Mouse (Mus musculus): ENCODE results near the gene Cd46. TPM values are rescaled to one million over a fixed set of nuclear protein-coding genes. Genes with fewer than 3 reads are reported as not detected.

Cd46 gene
- polyA plus RNA-seq, 1 experiment from 2014 or later: 0.96 TPM

DNA sequence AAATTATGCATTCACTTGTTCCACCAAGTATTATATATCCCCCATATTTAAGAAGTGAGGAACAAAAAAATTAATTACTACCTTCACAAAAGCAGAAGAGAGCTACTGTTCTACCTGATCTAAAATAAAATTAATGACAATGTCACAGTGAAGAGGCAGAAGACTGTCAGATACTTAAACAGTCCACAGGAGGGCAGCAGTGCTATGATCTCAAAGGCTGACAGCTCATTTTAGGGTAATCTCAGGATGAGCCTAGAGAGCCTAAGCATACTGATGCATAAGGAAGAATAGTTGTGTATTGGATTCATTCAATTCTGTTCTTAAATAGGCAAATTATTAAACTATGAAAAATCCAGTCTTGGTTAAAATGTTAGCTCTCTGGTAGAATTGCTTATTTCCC is 51.6 kb downstream of the Cd46 start:
- no peaks in the 10 kb centered on the region for H3K27me3 ChIP-seq (replicated peaks)
- no peak overlapping the region for H3K4me2 ChIP-seq (replicated peaks)
- no peaks in the 10 kb centered on the region for H3K9me3 ChIP-seq
- H3K4me3 ChIP-seq (replicated peaks): no peak overlapping the region
- no peaks in the 10 kb centered on the region for H3K36me3 ChIP-seq
- H3K27ac ChIP-seq: no peak overlapping the region
- peak; percentile 53; the same call in 1 of the 2 replicates for ATAC-seq
- H3K9ac ChIP-seq: no peak overlapping the region
- H3K4me1 ChIP-seq (replicated peaks): 0 out of 2 replicates have a peak, but pooled peaks cover 2% of the 10 kb centered on the region

DNA sequence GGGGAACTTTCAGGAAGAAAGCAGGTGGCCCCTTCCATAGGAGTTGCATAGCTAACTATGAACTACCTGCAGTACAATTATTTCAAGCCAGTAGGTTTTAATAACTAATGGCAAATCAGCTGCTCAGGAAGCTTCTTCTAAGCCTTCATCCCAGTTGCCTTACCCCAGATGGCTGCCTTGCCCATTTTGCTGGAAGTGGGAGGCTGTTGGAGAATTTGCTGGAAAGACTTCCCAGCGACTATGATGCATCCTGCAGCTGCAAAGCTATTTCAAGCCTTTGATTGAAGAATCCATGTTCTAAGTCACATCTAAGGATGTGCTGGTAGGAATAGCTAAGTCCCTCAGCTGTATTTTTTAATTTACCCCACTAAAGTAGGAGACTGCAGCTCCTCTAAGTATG is 53.7 kb downstream of the Cd46 start:
- Histone ChIP-seq H3K4me2 (replicated peaks) (no peak overlapping the region), H3K36me3 (no peaks in the 10 kb centered on the region), H3K27me3 (replicated peaks) (no peaks in the 10 kb centered on the region), H3K9ac (no peak overlapping the region), H3K27ac (no peak overlapping the region), H3K9me3 (no peaks in the 10 kb centered on the region), H3K4me3 (replicated peaks) (no peak overlapping the region), H3K4me1 (replicated peaks) (0 out of 2 replicates have a peak, but pooled peaks cover 2% of the 10 kb centered on the region)
- WGBS: 77% methylated on average over 1 of the region's 1 CpGs
- peak; percentile 39 for ATAC-seq

DNA sequence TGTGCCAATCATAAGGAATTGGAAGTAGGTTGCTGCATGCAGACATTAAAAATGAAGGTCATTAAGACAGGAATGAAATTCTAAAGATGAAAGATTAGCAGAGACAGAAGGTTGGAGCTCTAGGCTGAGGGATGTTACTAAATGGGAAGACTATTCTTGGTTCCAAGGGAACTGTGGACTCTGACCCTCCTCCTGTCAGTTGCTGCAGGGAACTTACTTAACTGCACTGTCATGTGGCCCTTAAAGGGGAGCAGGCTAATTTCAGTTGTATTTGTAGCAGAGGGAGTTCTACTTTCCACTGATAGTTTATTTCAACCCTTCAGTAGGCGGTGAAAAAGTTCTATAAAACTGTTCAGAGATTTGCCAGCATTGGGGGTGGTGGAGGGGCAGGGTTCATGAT is 54.1 kb downstream of the Cd46 start:
- H3K4me3 ChIP-seq (replicated peaks): no peak overlapping the region
- H3K27ac ChIP-seq: no peak overlapping the region
- no peak overlapping the region for H3K9ac ChIP-seq
- no peaks in the 10 kb centered on the region for H3K36me3 ChIP-seq
- 64% methylated on average over 1 of the region's 1 CpGs for WGBS
- ATAC-seq: peak; percentile 83
- H3K4me2 ChIP-seq (replicated peaks): no peak overlapping the region
- no peaks in the 10 kb centered on the region for H3K9me3 ChIP-seq
- H3K27me3 ChIP-seq (replicated peaks): no peaks in the 10 kb centered on the region
- H3K4me1 ChIP-seq (replicated peaks): 0 out of 2 replicates have a peak, but pooled peaks cover 2% of the 10 kb centered on the region

DNA sequence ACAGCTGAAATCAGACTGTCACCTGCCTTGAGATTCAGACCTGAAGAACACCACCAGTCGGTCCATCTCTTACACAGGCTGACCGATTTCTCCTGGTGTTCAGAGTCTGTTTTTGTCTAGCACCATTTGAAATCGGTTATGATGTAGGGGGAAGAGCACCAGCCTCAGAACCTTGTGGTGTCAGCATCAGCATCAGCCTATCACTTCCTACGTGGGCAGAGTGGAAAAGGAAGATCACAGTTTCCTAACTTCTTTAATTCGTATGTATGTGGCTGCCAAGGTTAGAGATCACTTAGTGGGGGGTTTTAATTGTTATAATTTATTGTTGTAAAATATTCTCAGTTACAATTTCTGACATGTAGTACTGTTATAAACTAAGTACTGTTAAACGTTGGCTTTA is 54.6 kb downstream of the Cd46 start:
- Histone ChIP-seq H3K9me3 (no peaks in the 10 kb centered on the region), H3K9ac (no peak overlapping the region), H3K36me3 (no peaks in the 10 kb centered on the region), H3K4me1 (replicated peaks) (0 out of 2 replicates have a peak, but pooled peaks cover 2% of the 10 kb centered on the region), H3K4me2 (replicated peaks) (no peak overlapping the region), H3K4me3 (replicated peaks) (no peak overlapping the region), H3K27ac (no peak overlapping the region), H3K27me3 (replicated peaks) (no peaks in the 10 kb centered on the region)
- ATAC-seq: no peak
- 87% methylated on average over 6 of the region's 6 CpGs for WGBS

- no peak overlapping the region for H3K9ac ChIP-seq
- WGBS: 69% methylated on average over 1 of the region's 1 CpGs
- H3K9me3 ChIP-seq: no peaks in the 10 kb centered on the region
- H3K27ac ChIP-seq: no peak overlapping the region
- H3K4me2 ChIP-seq (replicated peaks): no peak overlapping the region
- H3K36me3 ChIP-seq: no peaks in the 10 kb centered on the region
- H3K27me3 ChIP-seq (replicated peaks): no peaks in the 10 kb centered on the region
- 0 out of 2 replicates have a peak, but pooled peaks cover 2% of the 10 kb centered on the region for H3K4me1 ChIP-seq (replicated peaks)
- no peak overlapping the region for H3K4me3 ChIP-seq (replicated peaks)
- ATAC-seq: no peak
Observed at GRCm38 (mm10) chr1:195033941-195034340, 58.1 kb downstream of the Cd46 start.

GRCm38 (mm10) chr1:195032738-195033137 is 59.3 kb downstream of the Cd46 start:
- H3K27me3 ChIP-seq (replicated peaks): no peaks in the 10 kb centered on the region
- H3K27ac ChIP-seq: no peak overlapping the region
- H3K4me3 ChIP-seq (replicated peaks): no peak overlapping the region
- H3K9ac ChIP-seq: no peak overlapping the region
- H3K36me3 ChIP-seq: no peaks in the 10 kb centered on the region
- H3K9me3 ChIP-seq: no peaks in the 10 kb centered on the region
- no peak overlapping the region for H3K4me2 ChIP-seq (replicated peaks)
- H3K4me1 ChIP-seq (replicated peaks): no peaks in the 10 kb centered on the region
- no peak for ATAC-seq
- WGBS: 92% methylated on average over 1 of the region's 1 CpGs

GRCm38 (mm10) chr1:195031786-195032185 is 60.3 kb downstream of the Cd46 start:
- Histone ChIP-seq H3K4me3 (replicated peaks) (no peak overlapping the region), H3K9ac (no peak overlapping the region), H3K27ac (no peak overlapping the region), H3K4me1 (replicated peaks) (no peaks in the 10 kb centered on the region), H3K27me3 (replicated peaks) (no peaks in the 10 kb centered on the region), H3K36me3 (no peaks in the 10 kb centered on the region), H3K4me2 (replicated peaks) (no peak overlapping the region), H3K9me3 (no peaks in the 10 kb centered on the region)
- no peak for ATAC-seq

DNA sequence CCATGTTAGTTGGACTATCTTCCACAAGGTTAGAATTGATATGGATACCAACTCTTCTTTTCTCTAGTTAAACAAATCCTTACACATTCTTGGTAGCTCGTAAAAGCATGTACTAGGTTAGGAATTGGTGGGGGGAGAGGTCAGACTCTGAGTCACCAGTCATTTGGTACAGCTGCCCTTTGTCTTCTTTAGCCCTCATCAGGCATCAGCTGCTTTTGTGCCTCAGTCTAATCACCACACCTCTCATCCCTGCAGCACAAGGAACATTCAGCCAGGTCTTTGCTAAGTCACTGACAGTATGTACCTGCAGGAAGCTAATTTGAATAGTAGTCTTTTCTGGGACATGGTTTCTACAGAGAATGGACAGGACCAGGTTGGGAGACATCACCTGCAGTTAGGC is 64.5 kb downstream of the Cd46 start:
- Histone ChIP-seq H3K4me1 (replicated peaks) (no peaks in the 10 kb centered on the region), H3K9ac (no peak overlapping the region)
- ATAC-seq: no peak

DNA sequence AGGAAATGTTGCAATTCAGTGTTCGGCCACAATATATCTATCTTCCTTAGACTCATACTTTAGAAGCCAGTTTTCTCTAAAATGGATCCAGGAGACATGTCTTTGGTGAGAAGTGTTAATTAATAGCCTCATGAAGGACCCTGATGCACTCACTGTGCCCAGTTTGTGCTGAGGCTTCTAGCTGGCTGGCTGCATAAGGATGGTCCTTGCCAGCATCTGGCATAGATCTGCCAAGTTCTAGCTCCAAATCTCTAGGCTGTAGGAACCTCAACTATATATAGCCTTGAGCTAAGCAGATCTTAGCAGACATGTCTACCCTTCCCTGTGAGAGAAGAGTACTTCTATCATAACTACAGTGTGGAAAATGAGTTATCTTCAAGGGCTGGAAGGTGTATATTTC is 68.2 kb downstream of the Cd46 start:
- no peak overlapping the region for H3K4me2 ChIP-seq (replicated peaks)
- WGBS: 91% methylated on average over 1 of the region's 1 CpGs
- ATAC-seq: no peak
- H3K9ac ChIP-seq: no peak overlapping the region
- no peaks in the 10 kb centered on the region for H3K36me3 ChIP-seq
- no peak overlapping the region for H3K27ac ChIP-seq
- no peaks in the 10 kb centered on the region for H3K27me3 ChIP-seq (replicated peaks)
- no peaks in the 10 kb centered on the region for H3K9me3 ChIP-seq
- H3K4me1 ChIP-seq (replicated peaks): no peaks in the 10 kb centered on the region
- no peak overlapping the region for H3K4me3 ChIP-seq (replicated peaks)

More for the DNA sequence above, 64.5 kb downstream of the Cd46 start:
- no peaks in the 10 kb centered on the region for H3K36me3 ChIP-seq
- no peak overlapping the region for H3K27ac ChIP-seq
- no peak overlapping the region for H3K4me3 ChIP-seq (replicated peaks)
- H3K27me3 ChIP-seq (replicated peaks): no peaks in the 10 kb centered on the region
- H3K4me2 ChIP-seq (replicated peaks): no peak overlapping the region
- H3K9me3 ChIP-seq: no peaks in the 10 kb centered on the region
- WGBS: 33% methylated on average over 1 of the region's 1 CpGs

- 88% methylated on average over 2 of the region's 2 CpGs for WGBS
- Histone ChIP-seq H3K4me3 (replicated peaks) (no peak overlapping the region), H3K4me1 (replicated peaks) (no peaks in the 10 kb centered on the region), H3K9ac (no peak overlapping the region), H3K36me3 (no peaks in the 10 kb centered on the region), H3K9me3 (no peaks in the 10 kb centered on the region), H3K27me3 (replicated peaks) (no peaks in the 10 kb centered on the region), H3K4me2 (replicated peaks) (no peak overlapping the region), H3K27ac (no peak overlapping the region)
- ATAC-seq: no peak
Observed at GRCm38 (mm10) chr1:195021831-195022230, 70.2 kb downstream of the Cd46 start.

DNA sequence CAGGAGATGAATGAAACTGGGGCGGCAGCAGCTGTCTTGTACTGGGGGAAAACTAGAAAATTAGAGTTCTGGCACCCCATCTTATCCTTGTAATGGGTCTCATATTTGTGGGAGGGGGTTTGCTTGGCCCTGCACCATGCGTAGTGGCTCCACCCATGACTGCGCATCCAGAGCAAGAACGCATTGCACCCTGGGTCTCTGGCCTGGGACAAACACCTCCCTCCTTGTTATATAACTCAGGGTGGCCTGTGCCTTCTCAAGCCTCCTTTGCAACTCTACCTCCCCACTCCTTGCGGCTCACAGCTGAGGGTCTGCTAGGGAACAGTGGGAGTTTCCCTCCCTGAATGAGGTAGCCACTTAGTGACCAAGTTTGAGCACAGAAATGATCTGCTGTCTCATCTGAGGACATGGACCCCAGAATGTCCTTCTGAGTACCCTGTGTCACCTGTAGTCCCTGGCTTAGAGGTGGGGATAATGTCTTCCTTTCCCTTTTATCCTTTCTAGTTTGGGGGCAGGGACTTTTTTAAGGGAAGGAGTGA is 72.9 kb downstream of the Cd46 start:
- H3K9me3 ChIP-seq: no peaks in the 10 kb centered on the region
- ATAC-seq: no peak
- no peaks in the 10 kb centered on the region for H3K36me3 ChIP-seq
- H3K9ac ChIP-seq: no peak overlapping the region
- 94% methylated on average over 5 of the region's 5 CpGs for WGBS
- no peak overlapping the region for H3K4me2 ChIP-seq (replicated peaks)
- H3K4me1 ChIP-seq (replicated peaks): no peaks in the 10 kb centered on the region
- H3K4me3 ChIP-seq (replicated peaks): no peak overlapping the region
- H3K27me3 ChIP-seq (replicated peaks): no peaks in the 10 kb centered on the region
- H3K27ac ChIP-seq: no peak overlapping the region

DNA sequence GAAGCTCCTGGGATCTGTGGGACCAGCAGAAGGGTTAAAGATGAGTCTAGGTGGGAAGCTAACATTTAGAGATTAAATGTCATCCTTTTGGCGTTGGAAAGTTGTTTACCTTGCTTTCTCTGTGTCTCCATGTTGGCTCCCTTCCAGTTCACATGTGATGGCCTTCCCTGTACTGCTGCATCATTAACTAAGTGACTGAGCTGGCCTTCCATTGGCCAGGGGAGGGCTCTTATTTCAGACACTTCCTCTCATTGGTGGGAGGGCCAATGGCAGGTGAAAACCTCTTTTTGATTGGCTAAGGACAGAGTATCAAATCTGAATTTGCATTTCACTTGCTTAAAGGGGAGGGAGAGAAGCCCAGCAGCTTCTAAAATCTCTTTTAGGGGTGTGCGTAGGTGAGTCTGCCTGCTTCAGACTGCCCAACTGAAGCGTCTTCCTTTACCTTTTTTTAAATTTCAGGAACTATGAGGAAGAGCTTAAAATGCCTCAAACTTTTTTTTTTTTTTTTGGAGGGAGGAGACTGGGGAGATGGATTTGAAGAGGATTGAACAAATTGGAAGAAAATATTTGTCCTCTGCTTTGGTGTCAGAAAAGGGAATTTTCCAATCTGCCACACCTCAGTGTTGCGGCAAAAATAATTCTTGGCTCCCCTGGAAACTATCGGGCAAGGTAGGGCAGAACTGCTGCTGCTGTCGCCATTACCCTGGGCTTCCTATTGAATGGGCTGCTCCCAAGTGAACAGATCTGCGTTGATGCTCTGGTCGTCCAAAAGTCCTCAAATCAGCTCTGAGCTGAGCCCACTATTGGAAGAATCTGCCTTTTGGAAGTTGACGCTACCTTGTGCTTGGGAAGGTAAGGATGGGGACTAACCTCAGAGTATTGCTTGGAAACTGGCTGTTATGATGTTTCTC is 73.7 kb downstream of the Cd46 start:
- WGBS: 83% methylated on average over 9 of the region's 9 CpGs
- Histone ChIP-seq H3K4me3 (replicated peaks) (no peak overlapping the region), H3K36me3 (no peaks in the 10 kb centered on the region), H3K4me2 (replicated peaks) (no peak overlapping the region), H3K9me3 (no peaks in the 10 kb centered on the region), H3K9ac (no peak overlapping the region), H3K27me3 (replicated peaks) (no peaks in the 10 kb centered on the region), H3K4me1 (replicated peaks) (no peaks in the 10 kb centered on the region), H3K27ac (no peak overlapping the region)
- no peak for ATAC-seq

GRCm38 (mm10) chr1:195017626-195018025 is 74.4 kb downstream of the Cd46 start:
- H3K4me2 ChIP-seq (replicated peaks): no peak overlapping the region
- H3K4me1 ChIP-seq (replicated peaks): no peaks in the 10 kb centered on the region

More at GRCm38 (mm10) chr1:195017626-195018025, 74.4 kb downstream of the Cd46 start:
- H3K27me3 ChIP-seq (replicated peaks): no peaks in the 10 kb centered on the region
- WGBS: 68% methylated on average over 4 of the region's 4 CpGs
- H3K27ac ChIP-seq: no peak overlapping the region
- ATAC-seq: no peak
- no peak overlapping the region for H3K4me3 ChIP-seq (replicated peaks)
- H3K9me3 ChIP-seq: no peaks in the 10 kb centered on the region
- no peaks in the 10 kb centered on the region for H3K36me3 ChIP-seq
- no peak overlapping the region for H3K9ac ChIP-seq

Data from intestine, embryonic 15.5 days (tissue).